Mouse (Mus musculus): Measurements from ENCODE around the gene Pradc1.
A peak's percentile ranks its signal among the peaks of the same experiment; 100 is the strongest.
"Not testable (repeated sequence)": the region's sequence is repeated elsewhere in the genome, so short reads cannot be mapped to it uniquely, and the experiment has no call there.

Pradc1 gene

GRCm38 (mm10) chr6:85450697-85451663, 790 bp downstream of the Pradc1 start, which contains the start of gene Cct7:
Gene Cct7, plus strand, starts transcription at chr6:85451514.
- peak; percentile 100 for DNase-seq

GRCm38 (mm10) chr6:85450140-85450539, 1.6 kb downstream of the Pradc1 start:
- not testable (repeated sequence) for DNase-seq

- no peak for DNase-seq
Observed at GRCm38 (mm10) chr6:85447351-85447750, 4.4 kb downstream of the Pradc1 start.

DNA sequence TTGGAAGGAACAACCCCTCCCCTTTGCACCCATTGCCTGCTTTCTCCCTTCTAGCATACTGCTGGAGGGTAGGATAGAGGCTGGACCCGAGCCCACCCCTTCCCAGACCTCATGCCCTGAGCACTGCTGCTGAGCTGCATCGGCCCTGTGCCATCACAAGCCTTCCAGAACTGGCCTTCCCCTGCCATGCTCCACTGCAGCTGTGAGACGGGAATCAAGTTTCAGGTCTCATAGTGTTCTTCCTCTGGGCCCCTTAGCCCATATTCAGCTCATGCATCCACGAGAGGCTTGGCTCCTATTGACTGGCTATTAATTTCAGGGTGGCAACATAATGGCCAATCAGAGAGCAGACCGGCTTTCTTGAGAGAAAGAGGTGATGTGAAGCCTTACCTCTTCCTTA, 6.5 kb downstream of the Pradc1 start:
- no peak for DNase-seq

- no peak for DNase-seq
Observed at GRCm38 (mm10) chr6:85444266-85444965, 7.4 kb downstream of the Pradc1 start.

GRCm38 (mm10) chr6:85443488-85444233, 8.1 kb downstream of the Pradc1 start:
- no peak for DNase-seq

- no peak for DNase-seq
Observed at GRCm38 (mm10) chr6:85441142-85441541, 10.6 kb downstream of the Pradc1 start.

DNA sequence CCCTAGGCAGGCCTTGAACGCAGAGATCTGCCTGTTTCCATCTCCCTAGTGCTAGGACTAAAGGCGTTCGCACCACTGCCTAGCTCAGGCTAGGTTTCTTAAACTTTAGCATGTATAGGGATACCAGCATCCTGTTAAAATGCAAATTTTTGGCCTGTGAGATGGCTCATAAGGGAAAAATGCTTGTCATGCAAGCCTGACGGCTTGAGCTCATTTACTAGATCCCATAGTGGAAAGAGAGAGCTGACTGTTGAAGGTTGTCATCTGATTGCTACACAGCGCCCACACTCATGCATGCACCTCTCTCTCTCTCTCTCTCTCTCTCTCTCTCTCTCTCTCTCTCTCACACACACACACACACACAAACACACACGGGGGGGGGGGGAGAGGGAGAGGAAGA, 15.1 kb downstream of the Pradc1 start:
- DNase-seq, result no peak

DNA sequence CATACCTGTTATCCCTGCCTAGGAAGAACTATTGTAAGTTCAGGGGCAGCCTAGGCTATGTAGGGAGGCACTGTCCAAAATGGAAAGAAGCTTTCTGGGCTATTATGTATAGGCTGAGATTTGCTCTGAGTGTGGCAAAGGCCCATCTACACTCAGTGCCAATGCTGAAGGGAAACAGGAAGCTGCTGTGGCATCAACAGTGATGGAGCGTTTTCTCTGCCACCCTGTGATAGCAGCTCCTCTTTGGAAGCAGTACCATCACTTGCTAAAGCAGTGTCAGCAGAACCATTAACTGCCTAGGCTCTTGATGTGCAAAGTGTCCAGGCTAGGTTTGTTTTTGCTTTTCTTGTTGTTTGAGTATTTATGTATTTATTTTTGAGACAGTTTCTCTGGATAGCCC, 15.6 kb downstream of the Pradc1 start:
- DNase-seq, result no peak

- no peak for DNase-seq
Observed at GRCm38 (mm10) chr6:85433865-85434264, 17.9 kb downstream of the Pradc1 start.

- DNase-seq, result peak; percentile 92 to 94
Observed at GRCm38 (mm10) chr6:85431842-85432431, 19.8 kb downstream of the Pradc1 start, which contains the start of gene Smyd5. Gene Smyd5, plus strand, starts transcription at chr6:85431989.

DNA sequence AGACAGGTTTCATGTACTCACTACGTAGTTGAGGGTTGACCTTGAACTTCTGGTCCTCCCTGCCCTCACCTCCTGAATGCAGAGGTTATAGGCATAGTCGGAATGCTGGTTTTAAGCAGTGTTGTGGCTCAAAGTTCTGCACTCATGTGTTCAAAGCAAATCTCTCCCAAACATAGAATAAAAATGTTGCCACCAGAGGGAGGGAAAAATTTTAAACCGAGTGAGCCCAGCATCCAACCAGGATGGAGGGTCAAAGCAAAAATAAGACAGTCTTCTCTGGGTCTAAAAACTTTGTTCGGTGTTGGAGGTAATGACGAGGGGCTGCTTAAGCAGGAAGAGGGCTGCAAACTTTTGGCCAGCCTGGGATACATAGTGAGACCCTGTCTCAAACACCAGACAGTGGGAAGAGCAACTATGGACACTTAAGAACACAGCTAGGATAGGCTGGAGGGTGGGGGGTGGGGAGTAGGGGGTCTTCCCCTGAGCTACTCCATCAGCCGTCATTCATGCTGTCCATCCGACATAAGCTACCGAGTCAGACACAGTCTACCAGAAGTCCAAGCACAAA, 20.4 kb downstream of the Pradc1 start:
- DNase-seq, result no peak

DNA sequence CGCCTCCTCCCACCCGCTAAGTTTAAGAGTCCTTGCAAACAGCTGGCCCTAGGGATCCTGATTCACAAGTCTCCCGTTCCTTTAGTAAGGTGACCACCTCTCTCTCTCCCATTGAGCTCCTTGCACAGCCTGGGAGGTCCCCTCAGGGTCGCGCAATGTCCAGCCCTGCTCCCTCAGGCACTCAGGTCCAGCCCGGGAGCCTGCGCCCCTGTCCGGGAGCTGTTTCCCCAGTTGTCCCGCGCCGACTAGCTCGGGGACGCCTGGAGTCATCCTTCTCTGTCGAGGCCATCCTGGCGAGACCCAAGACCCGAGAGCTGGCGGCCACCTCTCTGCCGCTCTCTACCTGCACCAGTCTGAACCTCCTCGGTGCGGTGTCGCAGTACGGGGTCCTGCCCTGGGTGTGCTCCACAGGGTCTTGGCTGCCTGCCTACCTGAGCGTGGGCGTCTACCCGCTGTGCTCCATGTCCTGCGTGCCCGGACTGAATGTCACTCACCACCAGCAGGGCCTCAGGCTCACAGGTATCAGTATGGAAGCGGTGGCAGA, 27.9 kb downstream of the Pradc1 start, which contains the start of gene Noto:
TSS of gene Noto (plus strand) at position 51 of the 544 bp plus-strand sequence.
- no peak for DNase-seq

GRCm38 (mm10) chr6:85419150-85419549, 32.6 kb downstream of the Pradc1 start:
- DNase-seq, result no peak

GRCm38 (mm10) chr6:85415829-85416228, 35.9 kb downstream of the Pradc1 start:
- no peak for DNase-seq

- peak; percentile 50 to 74 for DNase-seq
Observed at GRCm38 (mm10) chr6:85410771-85411273, 40.9 kb downstream of the Pradc1 start.

- no peak for DNase-seq
Observed at GRCm38 (mm10) chr6:85409003-85409402, 42.8 kb downstream of the Pradc1 start.

DNA sequence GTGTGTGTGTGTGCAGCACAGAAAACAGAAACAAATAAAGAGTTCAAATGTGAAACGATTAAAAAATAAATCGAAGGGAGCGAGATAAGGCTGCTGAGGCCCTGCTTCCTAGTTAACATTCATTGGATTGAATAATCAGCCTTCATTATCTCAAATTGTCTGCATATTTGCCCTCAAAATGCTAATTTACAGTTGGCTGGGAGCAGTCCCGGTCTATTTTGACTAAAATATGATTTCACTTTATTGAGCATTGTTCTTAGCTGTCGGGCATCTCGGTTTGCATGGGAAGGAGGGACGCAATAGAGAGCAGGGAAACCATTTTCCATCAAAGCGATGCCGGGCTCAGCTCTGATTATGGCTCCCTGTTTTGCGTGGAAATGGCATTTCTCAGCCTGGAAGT, 48.7 kb downstream of the Pradc1 start:
- DNase-seq, result no peak

- DNase-seq, result no peak
Observed at GRCm38 (mm10) chr6:85402613-85403012, 49.2 kb downstream of the Pradc1 start.

- peak; percentile 34 to 79 for DNase-seq
Observed at GRCm38 (mm10) chr6:85399715-85400114, 52.1 kb downstream of the Pradc1 start.

DNA sequence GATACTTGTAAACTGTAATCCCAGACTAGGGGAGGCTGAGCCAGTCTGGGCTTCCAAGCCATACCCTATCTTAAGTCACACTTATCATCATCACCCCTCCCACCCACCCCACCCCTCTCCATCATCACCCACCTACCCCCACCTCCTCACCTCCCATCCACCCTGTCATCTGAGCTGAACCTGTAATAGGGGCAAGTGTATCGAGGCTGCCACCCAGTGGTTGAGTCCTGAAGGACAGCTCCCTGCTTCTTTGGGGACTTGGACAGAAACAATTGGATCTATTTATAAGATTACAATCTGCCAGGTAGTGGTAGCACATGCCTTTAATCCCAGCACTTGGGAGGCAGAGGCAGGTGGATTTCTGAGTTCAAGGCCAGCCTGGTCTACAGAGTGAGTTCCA, 54.6 kb downstream of the Pradc1 start:
- peak; percentile 60 to 76 for DNase-seq
